Mouse (Mus musculus): Measurements from ENCODE around the gene Ugt2b5. TPM values are rescaled to one million over a fixed set of nuclear protein-coding genes. Genes with fewer than 3 reads are reported as not detected.
A peak's percentile ranks its signal among the peaks of the same experiment; 100 is the strongest.
"Not testable (repeated sequence)": the region's sequence is repeated elsewhere in the genome, so short reads cannot be mapped to it uniquely, and the experiment has no call there.

Ugt2b5 gene
- polyA plus RNA-seq (2021): 4.1 TPM

- DNase-seq (ENCODE audit: low read depth, low spot score); H3K27me3 ChIP-seq; ATAC-seq; POLR2A ChIA-PET; CTCF ChIA-PET: not testable (repeated sequence)
- in situ Hi-C loops (cut with MboI; ENCODE audit: low pct_unique_long_range_greater_than_20kb): loop anchor here (5.0 to 10.0 kb wide), 4 partner anchors 253 to 705 kb away; no protein-coding TSS in a partner anchor
Observed at GRCm38 (mm10) chr5:87140196-87140595, at the start of gene Ugt2b5. Gene Ugt2b5 (minus strand): TSS chr5:87140318.

GRCm38 (mm10) chr5:87175780-87176179, 35.7 kb upstream of the Ugt2b5 start:
- POLR2A ChIA-PET; in situ Hi-C loops (cut with MboI; ENCODE audit: low pct_unique_long_range_greater_than_20kb); H3K27me3 ChIP-seq; CTCF ChIA-PET; ATAC-seq; DNase-seq (ENCODE audit: low read depth, low spot score): not testable (repeated sequence)

- ATAC-seq: no peak
- POLR2A ChIA-PET: no interaction called here
- in situ Hi-C loops (cut with MboI; ENCODE audit: low pct_unique_long_range_greater_than_20kb): no loop called here
- no peaks in the 10 kb centered on the region for H3K27me3 ChIP-seq
- DNase-seq (ENCODE audit: low read depth, low spot score): no peak
- CTCF ChIA-PET: no interaction called here
- no peak for TF ChIP-seq CTCF (IDR thresholded peaks at IDR 0.05)
Observed at GRCm38 (mm10) chr5:87174671-87175070, 34.6 kb upstream of the Ugt2b5 start.

GRCm38 (mm10) chr5:87147741-87148454, 7.8 kb upstream of the Ugt2b5 start:
- POLR2A ChIA-PET: no interaction called here
- peak; percentile 57 for ATAC-seq
- TF ChIP-seq CTCF (IDR thresholded peaks at IDR 0.05): no peak
- in situ Hi-C loops (cut with MboI; ENCODE audit: low pct_unique_long_range_greater_than_20kb): loop anchor here (10.0 kb wide), 2 partner anchors 303 to 713 kb away; no protein-coding TSS in a partner anchor
- CTCF ChIA-PET: no interaction called here
- H3K27me3 ChIP-seq: no peaks in the 10 kb centered on the region
- DNase-seq (ENCODE audit: low read depth, low spot score): no peak

- peaks cover 3% of the 10 kb centered on the region for H3K27me3 ChIP-seq
- POLR2A ChIA-PET: interaction anchor here (0.5 kb wide), 1 partner anchor 21 kb away, joined by 3 read pairs; no protein-coding TSS in a partner anchor
- in situ Hi-C loops (cut with MboI; ENCODE audit: low pct_unique_long_range_greater_than_20kb): loop anchor here (5.0 to 10.0 kb wide), 4 partner anchors 256 to 708 kb away; no protein-coding TSS in a partner anchor
- CTCF ChIA-PET: interaction anchor here (0.7 to 1.1 kb wide), 2 partner anchors 257 to 290 kb away, joined by 4 read pairs; no protein-coding TSS in a partner anchor
- ATAC-seq: peak; percentile 86
- peak; percentile 68 for TF ChIP-seq CTCF (IDR thresholded peaks at IDR 0.05)
- no peak for DNase-seq (ENCODE audit: low read depth, low spot score)
Observed at GRCm38 (mm10) chr5:87142865-87143456, 2.8 kb upstream of the Ugt2b5 start.

- ATAC-seq; in situ Hi-C loops (cut with MboI; ENCODE audit: low pct_unique_long_range_greater_than_20kb); DNase-seq (ENCODE audit: low read depth, low spot score); H3K27me3 ChIP-seq; POLR2A ChIA-PET; CTCF ChIA-PET: not testable (repeated sequence)
Observed at GRCm38 (mm10) chr5:87103697-87104096, 36.4 kb downstream of the Ugt2b5 start.

GRCm38 (mm10) chr5:87092346-87093027, 47.6 kb downstream of the Ugt2b5 start, which contains the start of gene Ugt2b36:
Gene Ugt2b36 (minus strand): TSS chr5:87092555.
- no peak for TF ChIP-seq CTCF (IDR thresholded peaks at IDR 0.05)
- H3K27me3 ChIP-seq: no peaks in the 10 kb centered on the region
- DNase-seq (ENCODE audit: low read depth, low spot score) (no peak), ATAC-seq (no peak)
- ChIA-PET CTCF (no interaction called here), POLR2A (no interaction called here)
- in situ Hi-C loops (cut with MboI; ENCODE audit: low pct_unique_long_range_greater_than_20kb): no loop called here

- TF ChIP-seq CTCF (IDR thresholded peaks at IDR 0.05): no peak
- in situ Hi-C loops (cut with MboI; ENCODE audit: low pct_unique_long_range_greater_than_20kb): no loop called here
- ChIA-PET CTCF (no interaction called here), POLR2A (no interaction called here)
- no peak for DNase-seq (ENCODE audit: low read depth, low spot score)
- ATAC-seq: no peak
- H3K27me3 ChIP-seq: no peaks in the 10 kb centered on the region
Observed at GRCm38 (mm10) chr5:87091111-87091510, 49.0 kb downstream of the Ugt2b5 start.

- TF ChIP-seq CTCF (IDR thresholded peaks at IDR 0.05): no peak
- no peaks in the 10 kb centered on the region for H3K27me3 ChIP-seq
- ChIA-PET CTCF (no interaction called here), POLR2A (no interaction called here)
- in situ Hi-C loops (cut with MboI; ENCODE audit: low pct_unique_long_range_greater_than_20kb): no loop called here
- ATAC-seq (no peak), DNase-seq (ENCODE audit: low read depth, low spot score) (no peak)
Observed at GRCm38 (mm10) chr5:87089264-87089663, 50.9 kb downstream of the Ugt2b5 start.

GRCm38 (mm10) chr5:87086269-87086668, 53.8 kb downstream of the Ugt2b5 start:
- H3K27me3 ChIP-seq: no peaks in the 10 kb centered on the region
- ChIA-PET CTCF (no interaction called here), POLR2A (no interaction called here)
- ATAC-seq (no peak), DNase-seq (ENCODE audit: low read depth, low spot score) (no peak)
- no peak for TF ChIP-seq CTCF (IDR thresholded peaks at IDR 0.05)
- in situ Hi-C loops (cut with MboI; ENCODE audit: low pct_unique_long_range_greater_than_20kb): no loop called here

Other genes with a start within 250 kb of the Ugt2b5 start
- gene Ugt2b34, start 233.4 kb downstream of the Ugt2b5 start, polyA plus RNA-seq (2021): 0.23 TPM
- gene Ugt2b1, start 213.8 kb downstream of the Ugt2b5 start, polyA plus RNA-seq (2021): not detected
- not detected for gene Ugt2b35, start 139.5 kb downstream of the Ugt2b5 start, polyA plus RNA-seq (2021)
- gene Ugt2b36, start 47.8 kb downstream of the Ugt2b5 start, polyA plus RNA-seq (2021): not detected
- 4.2 TPM for gene Ugt2b37, start 114.5 kb upstream of the Ugt2b5 start, polyA plus RNA-seq (2021)
- gene Ugt2a3, start 196.9 kb upstream of the Ugt2b5 start, polyA plus RNA-seq (2021): 0.08 TPM

Measured in Patski (cell line).